Mouse (Mus musculus): ENCODE measurements around the gene Unc5c. TPM values are rescaled to one million over a fixed set of nuclear protein-coding genes. Genes with fewer than 3 reads are reported as not detected.

The Unc5c gene
- polyA plus RNA-seq, 1 experiment from 2014 or later: 6.9 TPM

- no peak overlapping the region for H3K27ac ChIP-seq (replicated peaks)
- H3K9ac ChIP-seq (replicated peaks): no peak overlapping the region
- no peaks in the 10 kb centered on the region for H3K4me1 ChIP-seq
- no peak for ATAC-seq (replicated peaks)
- H3K27me3 ChIP-seq: no peaks in the 10 kb centered on the region
- 76% methylated on average over 4 of the region's 4 CpGs for WGBS
- H3K4me3 ChIP-seq: no peak overlapping the region
- no peaks in the 10 kb centered on the region for H3K9me3 ChIP-seq
- H3K4me2 ChIP-seq (replicated peaks): no peak overlapping the region
- H3K36me3 ChIP-seq: no peaks in the 10 kb centered on the region
Measured at GRCm38 (mm10) chr3:141854339-141854738, 389.3 kb downstream of the Unc5c start.

- no peak overlapping the region for H3K27ac ChIP-seq (replicated peaks)
- no peaks in the 10 kb centered on the region for H3K9me3 ChIP-seq
- H3K4me1 ChIP-seq: no peaks in the 10 kb centered on the region
- no peak for ATAC-seq (replicated peaks)
- no peaks in the 10 kb centered on the region for H3K27me3 ChIP-seq
- no peak overlapping the region for H3K4me3 ChIP-seq
- H3K4me2 ChIP-seq (replicated peaks): no peak overlapping the region
- no peak overlapping the region for H3K9ac ChIP-seq (replicated peaks)
- WGBS: 90% methylated on average over 8 of the region's 8 CpGs
- no peaks in the 10 kb centered on the region for H3K36me3 ChIP-seq
Measured at GRCm38 (mm10) chr3:141857123-141857522, 392.1 kb downstream of the Unc5c start.

GRCm38 (mm10) chr3:141862816-141863461 is 397.9 kb downstream of the Unc5c start:
- Histone ChIP-seq H3K36me3 (no peaks in the 10 kb centered on the region), H3K9ac (replicated peaks) (no peak overlapping the region), H3K4me3 (no peak overlapping the region), H3K4me1 (no peaks in the 10 kb centered on the region), H3K9me3 (no peaks in the 10 kb centered on the region), H3K27me3 (no peaks in the 10 kb centered on the region), H3K4me2 (replicated peaks) (no peak overlapping the region), H3K27ac (replicated peaks) (no peak overlapping the region)
- 20% methylated on average over 13 of the region's 13 CpGs for WGBS
- peak; percentile 97 for ATAC-seq (replicated peaks)

DNA sequence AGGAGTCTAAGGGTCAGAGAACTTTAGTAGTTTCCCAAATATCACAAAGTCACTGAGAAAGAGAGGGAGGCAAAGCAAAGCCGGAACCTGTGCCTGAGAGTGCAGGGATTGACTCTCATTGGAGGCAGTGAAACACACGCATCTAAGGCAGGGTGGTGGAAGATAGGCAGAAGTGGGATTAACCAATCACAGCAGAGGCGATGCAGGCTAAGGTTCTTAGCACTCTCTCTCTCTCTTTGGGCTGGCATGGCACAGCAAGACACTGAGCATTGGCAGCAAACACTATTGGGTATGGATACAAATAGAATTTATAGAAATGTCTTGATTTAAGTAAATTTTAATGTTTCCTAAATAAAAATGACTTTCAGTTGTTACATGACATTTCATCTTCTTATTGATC is 406.8 kb downstream of the Unc5c start:
- H3K9me3 ChIP-seq: no peaks in the 10 kb centered on the region
- no peaks in the 10 kb centered on the region for H3K27me3 ChIP-seq
- H3K4me3 ChIP-seq: no peak overlapping the region
- no peak for ATAC-seq (replicated peaks)
- no peaks in the 10 kb centered on the region for H3K36me3 ChIP-seq
- H3K27ac ChIP-seq (replicated peaks): no peak overlapping the region
- 86% methylated on average over 3 of the region's 3 CpGs for WGBS
- H3K4me1 ChIP-seq: no peaks in the 10 kb centered on the region
- no peak overlapping the region for H3K9ac ChIP-seq (replicated peaks)
- H3K4me2 ChIP-seq (replicated peaks): no peak overlapping the region

- no peak overlapping the region for H3K9ac ChIP-seq (replicated peaks)
- H3K4me1 ChIP-seq: no peaks in the 10 kb centered on the region
- H3K27ac ChIP-seq (replicated peaks): no peak overlapping the region
- no peaks in the 10 kb centered on the region for H3K9me3 ChIP-seq
- no peak overlapping the region for H3K4me3 ChIP-seq
- 80% methylated on average over 10 of the region's 10 CpGs for WGBS
- ATAC-seq (replicated peaks): no peak
- H3K36me3 ChIP-seq: no peaks in the 10 kb centered on the region
- no peaks in the 10 kb centered on the region for H3K27me3 ChIP-seq
- H3K4me2 ChIP-seq (replicated peaks): no peak overlapping the region
Measured at GRCm38 (mm10) chr3:141872337-141873042, 407.5 kb downstream of the Unc5c start.

- H3K4me3 ChIP-seq: no peak overlapping the region
- H3K27ac ChIP-seq (replicated peaks): no peak overlapping the region
- H3K4me2 ChIP-seq (replicated peaks): no peak overlapping the region
- ATAC-seq (replicated peaks): no peak
- H3K36me3 ChIP-seq: no peaks in the 10 kb centered on the region
- H3K27me3 ChIP-seq: no peaks in the 10 kb centered on the region
- WGBS: 66% methylated on average over 2 of the region's 2 CpGs
- no peaks in the 10 kb centered on the region for H3K4me1 ChIP-seq
- no peaks in the 10 kb centered on the region for H3K9me3 ChIP-seq
- no peak overlapping the region for H3K9ac ChIP-seq (replicated peaks)
Measured at GRCm38 (mm10) chr3:141882496-141882895, 417.5 kb downstream of the Unc5c start.

- H3K4me1 ChIP-seq: 0 out of 2 replicates have a peak, but pooled peaks cover 3% of the 10 kb centered on the region
- no peak overlapping the region for H3K4me2 ChIP-seq (replicated peaks)
- H3K9ac ChIP-seq (replicated peaks): no peak overlapping the region
- no peak overlapping the region for H3K27ac ChIP-seq (replicated peaks)
- 96% methylated on average over 5 of the region's 5 CpGs for WGBS
- ATAC-seq (replicated peaks): no peak
- no peaks in the 10 kb centered on the region for H3K36me3 ChIP-seq
- no peaks in the 10 kb centered on the region for H3K27me3 ChIP-seq
- H3K4me3 ChIP-seq: no peak overlapping the region
- H3K9me3 ChIP-seq: no peaks in the 10 kb centered on the region
Measured at GRCm38 (mm10) chr3:141884190-141884589, 419.2 kb downstream of the Unc5c start.
